ENCODE assay signal across 8 mouse cellular contexts in genomic region chr1:168214040-168214443, GRCm38 (mm10).
DNase-seq lines count a peak whose midpoint lies in the region; ATAC-seq lines count a peak whose summit lies in the region.

No protein-coding gene starts in this region.

- DNase-seq in ZHBTc4 (ENCODE audit: low read depth, low spot score), result peak; percentile 95
- DNase-seq in cerebellum, adult 9-10 months, result peak; percentile 78
- peak; percentile 72 to 78 for DNase-seq in layer of hippocampus, adult 8-10 months (ENCODE audit: low spot score in 2 of 2)
- peak; percentile 93 for DNase-seq in retina, embryonic 14.5 days (ENCODE audit: low spot score)
- DNase-seq in natural killer cell, adult 2 months (ENCODE audit: low spot score in 2 of 2), result no peak

- peaks cover 33% of the 10 kb centered on the region for H3K4me1 ChIP-seq in lung, embryonic 15.5 days

- H3K9ac ChIP-seq in lung, embryonic 15.5 days, result no peak overlapping the region

- peaks cover 4% of the 10 kb centered on the region for H3K36me3 ChIP-seq in lung, embryonic 15.5 days

- peak; percentile 86 for ATAC-seq in frontal cortex, adult (ENCODE audit: low TSS enrichment)
- peak; percentile 74 to 77 for ATAC-seq in hematopoietic stem cell, adult 5-6 weeks (replicated peaks in 1 of 2; ENCODE audit: insufficient read depth in 1 of 2, low FRiP score in 2 of 2, low TSS enrichment in 1 of 2, low read depth in 1 of 2, poor library complexity in 2 of 2, severe bottlenecking in 2 of 2)
- ATAC-seq in lung, embryonic 15.5 days (ENCODE audit: borderline replicate concordance, extremely low read depth, low FRiP score, low TSS enrichment), result peak; percentile 69; the same call in 1 of the 2 replicates

- no peak overlapping the region for H3K4me3 ChIP-seq in lung, embryonic 15.5 days

- no peak overlapping the region for H3K4me2 ChIP-seq in lung, embryonic 15.5 days

- no peaks in the 10 kb centered on the region for H3K27me3 ChIP-seq in lung, embryonic 15.5 days

- H3K9me3 ChIP-seq in lung, embryonic 15.5 days, result no peaks in the 10 kb centered on the region

- 8% methylated on average over 5 of the region's 5 CpGs for WGBS in lung, embryonic 15.5 days

- H3K27ac ChIP-seq in lung, embryonic 15.5 days, result no peak overlapping the region

Comparison
In these comparisons a context has a peak if more than half of its experiments do, and no peak if none do; other contexts are left out.
1. DNase-seq: peak in ZHBTc4 (single experiment), cerebellum, adult 9-10 months (single experiment), layer of hippocampus, adult 8-10 months (2 of 2) and retina, embryonic 14.5 days (single experiment); none in natural killer cell, adult 2 months (0 of 2).
2. Peak in every context shown above with its lines, with median percentiles within 50 percentile points of each other: ATAC-seq.